Mouse (Mus musculus): ENCODE measurements at regions not wholly inside any gene's neighbourhood (a gene's known extent, or its start where the extent isn't known, plus 50 kb on each side); places are given as distances from the start of the nearest gene placed in this dataset.

GRCm38 (mm10) chr13:102131459-102131858 lies 363.4 kb upstream of the Pik3r1 start:
- DNase-seq (ENCODE audit: low read depth, low spot score), result no peak

- DNase-seq (ENCODE audit: low read depth, low spot score), result no peak
Observed at GRCm38 (mm10) chr13:102132154-102132553, 364.1 kb upstream of the Pik3r1 start.

- no peak for DNase-seq (ENCODE audit: low read depth, low spot score)
Observed at GRCm38 (mm10) chr13:102132696-102133095, 364.7 kb upstream of the Pik3r1 start.

- DNase-seq (ENCODE audit: low read depth, low spot score), result no peak
Observed at GRCm38 (mm10) chr13:102135210-102135609, 367.2 kb upstream of the Pik3r1 start.

GRCm38 (mm10) chr13:102142986-102143385 lies 375.0 kb upstream of the Pik3r1 start:
- no peak for DNase-seq (ENCODE audit: low read depth, low spot score)

- DNase-seq (ENCODE audit: low read depth, low spot score), result peak; percentile 31
Observed at GRCm38 (mm10) chr13:102143848-102144247, 375.8 kb upstream of the Pik3r1 start.

GRCm38 (mm10) chr13:102148039-102148438 lies 380.0 kb upstream of the Pik3r1 start:
- DNase-seq (ENCODE audit: low read depth, low spot score), result no peak

- DNase-seq (ENCODE audit: low read depth, low spot score), result no peak
Observed at GRCm38 (mm10) chr13:102153785-102154608, 386.0 kb upstream of the Pik3r1 start.

GRCm38 (mm10) chr13:102154609-102154899 lies 386.5 kb upstream of the Pik3r1 start:
- DNase-seq (ENCODE audit: low read depth, low spot score), result no peak

GRCm38 (mm10) chr13:102157369-102158130 lies 389.5 kb upstream of the Pik3r1 start:
- DNase-seq (ENCODE audit: low read depth, low spot score), result no peak

- DNase-seq (ENCODE audit: low read depth, low spot score), result no peak
Observed at GRCm38 (mm10) chr13:102173382-102174234, 405.6 kb upstream of the Pik3r1 start.

GRCm38 (mm10) chr13:102174431-102174830 lies 406.4 kb upstream of the Pik3r1 start:
- no peak for DNase-seq (ENCODE audit: low read depth, low spot score)

- DNase-seq (ENCODE audit: low read depth, low spot score), result no peak
Observed at GRCm38 (mm10) chr13:102174896-102175295, 406.9 kb upstream of the Pik3r1 start.

- no peak for DNase-seq (ENCODE audit: low read depth, low spot score)
Observed at GRCm38 (mm10) chr13:102175406-102175805, 407.4 kb upstream of the Pik3r1 start.

GRCm38 (mm10) chr13:102176456-102176855 lies 408.4 kb upstream of the Pik3r1 start:
- DNase-seq (ENCODE audit: low read depth, low spot score), result no peak

- DNase-seq (ENCODE audit: low read depth, low spot score), result no peak
Observed at GRCm38 (mm10) chr13:102194716-102195115, 426.7 kb upstream of the Pik3r1 start.

GRCm38 (mm10) chr13:102202301-102202700 lies 434.3 kb upstream of the Pik3r1 start:
- DNase-seq (ENCODE audit: low read depth, low spot score), result no peak

GRCm38 (mm10) chr13:102218486-102218885 lies 450.5 kb upstream of the Pik3r1 start:
- DNase-seq (ENCODE audit: low read depth, low spot score), result no peak

- DNase-seq (ENCODE audit: low read depth, low spot score), result no peak
Observed at GRCm38 (mm10) chr13:102231048-102231447, 462.3 kb upstream of the Cd180 start.

GRCm38 (mm10) chr13:102232291-102232936 lies 460.9 kb upstream of the Cd180 start:
- no peak for DNase-seq (ENCODE audit: low read depth, low spot score)

- DNase-seq (ENCODE audit: low read depth, low spot score), result no peak
Observed at GRCm38 (mm10) chr13:102250884-102251283, 442.5 kb upstream of the Cd180 start.

GRCm38 (mm10) chr13:102251709-102252108 lies 441.6 kb upstream of the Cd180 start:
- DNase-seq (ENCODE audit: low read depth, low spot score), result no peak

Measured in CD4-positive, CD25-positive, alpha-beta regulatory T cell, adult 2 months (primary cell).